Mouse (Mus musculus): ENCODE measurements around the gene Klc4.

The Klc4 gene

DNA sequence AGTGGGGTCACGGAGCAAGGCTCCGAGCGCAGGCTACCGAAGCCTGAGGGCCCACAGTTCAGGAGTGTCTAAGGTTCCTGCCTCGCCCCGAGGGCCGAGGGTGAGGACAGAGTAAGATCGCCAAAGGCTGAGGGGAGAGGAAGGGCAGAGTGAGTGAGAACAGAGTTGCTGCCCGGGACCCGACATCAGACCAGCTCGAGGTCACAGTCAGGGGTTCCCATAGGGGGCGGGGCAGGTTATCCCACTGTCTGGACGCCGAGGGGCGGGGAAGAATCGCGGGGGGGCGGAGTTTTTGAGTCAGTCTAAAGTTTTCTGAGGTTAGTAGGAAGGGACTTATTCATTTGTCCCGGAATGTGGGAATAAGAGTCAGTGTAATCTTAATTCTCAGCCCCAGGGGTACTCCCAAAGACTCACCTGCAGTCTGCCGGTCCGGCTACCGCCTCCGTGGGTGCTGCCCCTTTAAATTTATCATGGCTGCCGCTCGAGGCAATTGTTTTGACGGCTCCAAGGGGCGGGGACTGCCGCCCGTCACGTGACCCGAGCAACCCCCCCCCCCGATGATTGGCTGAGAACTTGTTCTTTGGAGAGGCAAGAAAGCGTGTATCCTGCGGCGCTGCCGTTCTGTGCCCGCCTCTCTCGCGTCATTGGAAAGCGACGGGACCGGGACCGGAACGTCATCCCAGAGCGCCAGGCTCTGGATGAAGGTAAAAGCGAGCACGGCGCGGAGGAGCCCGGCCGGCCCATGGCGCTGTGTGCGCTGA is at the start of gene Klc4, which contains the start of gene Mrpl2:
TSS of gene Klc4 (minus strand) at position 462 of the 761 bp plus-strand sequence.
TSS of gene Mrpl2 (plus strand) at position 669 of the 761 bp plus-strand sequence.
- DNase-seq (ENCODE audit: low read depth) = peak; percentile 99

DNA sequence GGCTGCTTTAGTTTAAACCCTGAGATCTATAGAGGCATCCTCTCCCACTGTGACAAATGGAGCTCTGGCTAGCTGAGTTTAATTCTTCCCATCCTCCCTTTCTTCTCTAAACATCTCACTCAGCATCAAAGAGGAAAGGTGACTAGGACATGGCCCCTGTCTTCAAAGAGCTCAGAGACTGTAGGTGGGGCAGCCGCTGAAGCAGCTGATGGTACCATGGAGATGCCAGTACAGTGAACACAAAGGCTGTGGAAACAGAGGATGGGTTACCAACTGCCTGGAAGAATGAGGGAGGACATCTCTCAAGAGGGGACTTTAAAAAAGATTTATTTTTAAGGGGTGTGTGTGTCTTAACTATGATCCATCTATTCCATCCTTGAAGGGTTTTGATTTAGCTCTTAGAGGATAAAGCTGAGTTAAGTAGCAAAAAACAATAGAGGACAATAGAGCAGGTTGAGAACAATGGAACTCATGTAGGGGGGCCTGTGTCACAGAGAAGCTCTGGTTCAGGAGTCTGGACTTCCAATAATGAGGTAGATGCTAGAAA is 48.8 kb upstream of the Klc4 start:
- no peak for DNase-seq (ENCODE audit: low read depth)

DNA sequence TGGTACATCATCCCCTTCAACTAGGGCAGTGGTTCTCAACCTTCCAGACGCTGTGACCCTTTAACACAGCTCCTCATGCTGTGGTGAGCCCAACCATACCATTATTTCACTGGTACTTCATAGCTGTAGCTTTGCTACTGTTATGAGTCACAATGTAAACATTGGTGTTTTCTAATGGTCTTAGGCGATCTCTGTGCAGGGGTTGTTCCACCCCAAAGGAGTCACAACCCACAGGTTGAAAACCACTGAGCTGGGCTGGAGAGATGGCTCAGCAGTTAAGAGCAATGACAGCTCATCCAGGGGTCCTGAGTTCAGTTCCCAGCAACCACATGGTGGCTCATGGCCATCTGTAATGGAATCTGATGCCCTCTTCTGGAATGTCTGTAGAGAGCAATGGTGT is 45.6 kb upstream of the Klc4 start:
- DNase-seq (ENCODE audit: low read depth) = peak; percentile 48

DNA sequence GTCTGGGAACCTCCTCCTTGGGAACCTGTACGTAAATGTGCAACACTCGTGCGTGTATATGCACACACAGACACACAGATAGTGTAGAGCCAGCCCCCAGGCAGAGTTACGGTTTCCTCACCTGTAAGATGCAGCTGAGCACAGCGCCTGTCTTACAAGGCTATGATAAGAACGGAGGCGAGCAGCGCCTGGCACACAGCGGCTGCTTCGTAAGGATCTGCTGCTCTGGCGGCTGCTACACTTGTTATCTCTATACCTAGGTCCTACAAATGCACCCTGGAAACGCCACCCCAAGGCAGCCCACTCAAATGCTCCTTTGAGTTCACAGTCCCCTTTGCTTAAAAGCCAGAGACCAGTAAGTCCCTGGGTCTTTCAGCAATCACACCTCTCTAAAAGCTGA is 44.8 kb upstream of the Klc4 start:
- no peak for DNase-seq (ENCODE audit: low read depth)

DNA sequence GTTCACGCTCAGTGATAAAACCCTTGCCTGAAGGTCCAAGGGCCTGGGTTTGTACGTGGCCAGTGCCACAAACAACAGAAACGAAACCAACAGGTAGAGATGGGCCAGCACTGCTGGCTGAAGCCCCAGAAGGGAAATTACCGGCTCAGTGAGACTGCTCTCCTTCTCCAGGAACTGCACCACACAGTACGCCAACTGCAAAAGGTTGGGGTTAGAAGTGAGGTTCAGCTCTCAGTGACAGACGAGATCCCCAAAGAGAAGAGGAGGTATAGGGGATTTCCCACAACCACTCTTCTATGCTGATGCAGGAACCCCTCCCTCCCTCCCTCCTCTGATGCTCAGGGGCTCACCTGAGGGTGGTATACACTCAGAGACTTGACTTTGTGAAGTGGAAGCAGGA is 40.1 kb upstream of the Klc4 start:
- DNase-seq (ENCODE audit: low read depth) = peak; percentile 74

DNA sequence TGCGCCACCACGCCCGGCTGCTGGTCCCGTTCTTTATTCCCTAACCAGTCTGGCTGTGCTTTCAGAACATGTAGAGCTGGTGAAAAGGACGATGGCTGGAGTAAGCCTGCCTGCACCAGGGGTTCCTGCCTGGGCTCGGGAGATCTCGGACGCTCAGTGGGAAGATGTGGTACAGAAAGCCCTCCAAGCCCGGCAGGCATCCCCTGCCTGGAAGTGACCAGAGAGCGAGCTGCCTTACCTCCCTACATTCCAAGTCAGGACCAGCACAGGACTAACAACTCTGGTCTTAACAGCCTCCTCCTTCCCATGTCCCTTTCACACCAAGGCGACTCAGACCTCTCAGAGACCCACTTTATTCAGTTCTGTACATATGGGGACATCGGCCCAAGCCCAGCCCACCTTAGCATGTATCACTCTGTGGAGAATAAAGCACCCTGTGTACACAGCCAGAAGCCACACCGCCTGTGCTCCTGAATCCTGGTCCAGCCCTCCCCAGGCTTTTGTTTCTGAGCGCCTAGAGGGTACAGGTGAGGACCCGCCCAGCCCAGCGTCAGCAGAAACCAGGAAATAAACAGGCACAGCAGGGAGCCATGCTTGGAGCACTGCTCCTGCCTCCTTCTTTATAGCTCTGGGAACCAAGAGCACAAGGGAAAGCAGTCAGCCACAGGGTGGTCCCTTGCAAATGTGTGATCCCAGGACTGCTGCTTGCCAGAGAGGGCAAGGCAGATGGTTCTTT is 37.0 kb upstream of the Klc4 start:
- DNase-seq (ENCODE audit: low read depth) = no peak

DNA sequence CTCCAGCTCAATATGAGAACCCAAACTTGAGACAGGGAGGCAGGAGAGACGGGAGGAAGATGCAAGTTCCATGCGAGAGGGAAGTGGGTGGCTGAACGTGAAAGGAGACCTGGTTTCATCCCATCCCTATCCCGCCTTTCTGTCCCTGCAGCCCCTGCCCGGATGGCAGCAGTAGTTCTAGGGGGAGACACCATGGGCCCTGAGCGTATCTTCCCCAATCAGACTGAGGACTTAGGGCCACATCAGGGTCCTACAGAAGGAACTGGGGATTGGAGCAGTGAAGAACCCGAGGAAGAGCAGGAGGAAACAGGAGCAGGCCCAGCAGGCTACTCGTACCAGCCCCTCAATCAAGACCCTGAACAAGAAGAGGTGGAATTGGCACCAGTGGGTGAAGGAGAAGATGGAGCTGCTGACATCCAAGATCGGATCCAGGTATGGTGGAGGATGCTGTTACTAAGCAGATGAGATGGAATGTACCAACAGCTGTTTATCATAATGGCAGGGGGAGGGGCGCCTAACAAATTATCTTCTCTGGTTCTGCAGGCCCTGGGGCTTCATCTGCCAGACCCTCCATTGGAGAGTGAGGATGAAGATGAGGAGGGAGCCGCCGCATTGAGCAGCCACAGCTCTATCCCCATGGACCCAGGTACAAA is 35.8 kb upstream of the Klc4 start:
- no peak for DNase-seq (ENCODE audit: low read depth)

DNA sequence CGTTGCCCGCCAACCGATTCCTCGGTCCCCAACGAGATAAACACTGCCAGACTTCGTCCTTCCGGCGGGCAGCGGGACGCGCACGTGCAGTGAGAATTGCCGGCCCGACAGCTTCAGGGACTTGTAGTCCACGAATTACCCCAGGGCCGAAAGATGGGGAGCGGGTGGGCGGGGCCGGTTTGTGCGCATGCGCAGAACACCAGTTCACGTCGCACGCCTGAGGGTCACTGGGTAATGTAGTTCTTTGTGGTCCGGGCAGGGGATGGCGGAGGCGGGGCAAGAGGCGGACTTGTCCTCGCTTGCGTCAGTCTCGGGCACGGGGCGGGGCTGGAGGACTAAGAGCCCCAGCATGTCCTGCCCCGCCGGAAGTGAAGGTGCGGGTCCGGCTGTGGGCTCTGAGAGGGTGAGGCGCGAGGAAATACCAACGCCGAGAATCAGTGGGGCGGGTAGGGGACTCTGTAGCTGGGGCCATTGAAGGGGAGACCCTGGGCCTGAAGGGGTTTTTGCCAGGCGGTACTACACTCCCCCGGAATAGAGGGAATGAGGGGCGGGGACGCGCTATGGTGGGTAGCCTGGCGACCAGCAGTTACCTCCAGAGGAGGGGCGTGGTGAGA is 35.0 kb upstream of the Klc4 start, which contains the start of gene Klhdc3:
TSS of gene Klhdc3 (minus strand) at position 155 of the 614 bp plus-strand sequence.
- peak; percentile 99 for DNase-seq (ENCODE audit: low read depth)

DNA sequence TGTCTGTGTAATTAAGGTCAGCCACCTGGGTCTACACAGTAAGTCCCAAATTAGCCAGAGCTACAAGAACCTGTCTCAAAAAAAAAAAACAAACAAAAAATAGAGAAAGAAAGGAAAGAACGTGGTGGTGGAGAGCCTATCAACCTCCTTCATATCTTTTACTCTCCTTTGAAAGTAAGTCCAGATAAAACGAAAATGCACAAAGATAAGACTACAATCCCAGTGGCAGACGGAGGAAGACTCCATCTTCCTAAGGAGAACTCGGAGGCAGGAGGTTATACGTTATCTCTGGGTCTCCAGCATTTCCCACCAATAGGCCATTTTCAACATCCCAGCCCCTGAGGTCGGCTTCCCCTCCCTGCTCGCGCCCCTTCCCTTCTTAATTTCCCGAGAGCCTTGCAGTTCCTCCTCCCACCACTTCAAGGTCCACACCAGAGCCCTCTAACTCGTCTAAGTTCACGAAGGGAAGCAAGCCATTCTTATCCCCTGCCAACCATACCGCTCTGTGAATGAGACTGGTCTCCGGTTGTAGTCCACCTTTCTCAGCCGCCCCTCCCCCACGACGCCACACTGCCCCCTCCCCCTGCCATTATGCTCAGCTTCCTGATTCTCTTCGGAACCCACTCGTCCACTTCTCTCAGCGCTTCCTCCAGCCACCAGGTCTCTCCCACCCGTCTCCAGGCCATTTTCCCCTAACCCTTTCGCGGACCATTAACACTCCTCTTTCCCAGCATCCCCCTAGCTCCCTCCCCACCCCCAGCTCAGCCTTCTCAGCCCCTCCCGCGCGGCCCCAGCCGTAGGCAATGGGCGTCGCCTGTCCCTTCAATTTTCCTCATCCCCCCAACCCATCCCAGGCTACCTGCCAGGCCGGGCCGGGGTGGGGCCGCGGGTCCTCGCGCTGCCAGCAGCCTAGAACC is 34.3 kb upstream of the Klc4 start:
- peak; percentile 72 for DNase-seq (ENCODE audit: low read depth)

DNA sequence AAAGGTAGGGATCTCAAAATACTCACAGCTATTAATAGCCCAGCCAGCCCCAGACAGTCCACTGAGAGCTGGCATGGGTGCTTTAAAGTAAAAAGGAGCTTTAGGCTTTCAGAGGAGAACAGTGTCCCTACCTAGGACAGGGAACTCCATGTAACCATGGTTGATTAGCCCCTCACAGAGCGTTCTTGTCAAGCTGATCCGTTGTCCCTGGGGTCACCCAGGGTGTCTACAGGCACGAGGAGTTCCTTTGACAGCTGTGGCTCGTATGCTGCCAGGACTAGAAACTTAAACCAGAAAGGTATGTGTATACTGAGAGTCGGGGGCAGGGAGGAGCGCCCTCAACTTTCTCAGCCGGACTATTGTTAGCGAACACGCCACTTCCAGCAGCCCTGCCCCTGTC is 33.1 kb upstream of the Klc4 start:
- DNase-seq (ENCODE audit: low read depth) = no peak

DNA sequence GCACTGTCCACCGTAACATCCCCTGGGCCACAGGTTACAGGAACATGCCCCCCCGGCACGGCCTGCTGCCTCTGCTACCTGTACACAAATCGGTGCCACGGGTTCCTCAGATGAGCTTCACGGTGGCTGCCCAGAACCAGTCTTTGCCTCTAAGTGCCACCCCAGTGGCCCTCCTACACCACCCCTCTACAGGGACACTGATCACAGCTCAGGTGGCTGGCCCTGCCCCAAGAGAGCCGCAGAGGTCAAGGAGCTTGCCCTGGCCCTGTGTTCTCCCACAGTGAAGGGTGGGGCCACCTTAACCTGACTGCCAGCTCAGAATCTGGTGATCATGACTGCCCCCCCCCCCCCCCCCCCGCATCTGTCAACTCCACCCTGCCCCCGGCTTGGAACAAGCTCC is 32.6 kb upstream of the Klc4 start, which contains the start of gene Mea1:
TSS of gene Mea1 (plus strand) at position 378 of the 400 bp plus-strand sequence.
- DNase-seq (ENCODE audit: low read depth) = no peak

DNA sequence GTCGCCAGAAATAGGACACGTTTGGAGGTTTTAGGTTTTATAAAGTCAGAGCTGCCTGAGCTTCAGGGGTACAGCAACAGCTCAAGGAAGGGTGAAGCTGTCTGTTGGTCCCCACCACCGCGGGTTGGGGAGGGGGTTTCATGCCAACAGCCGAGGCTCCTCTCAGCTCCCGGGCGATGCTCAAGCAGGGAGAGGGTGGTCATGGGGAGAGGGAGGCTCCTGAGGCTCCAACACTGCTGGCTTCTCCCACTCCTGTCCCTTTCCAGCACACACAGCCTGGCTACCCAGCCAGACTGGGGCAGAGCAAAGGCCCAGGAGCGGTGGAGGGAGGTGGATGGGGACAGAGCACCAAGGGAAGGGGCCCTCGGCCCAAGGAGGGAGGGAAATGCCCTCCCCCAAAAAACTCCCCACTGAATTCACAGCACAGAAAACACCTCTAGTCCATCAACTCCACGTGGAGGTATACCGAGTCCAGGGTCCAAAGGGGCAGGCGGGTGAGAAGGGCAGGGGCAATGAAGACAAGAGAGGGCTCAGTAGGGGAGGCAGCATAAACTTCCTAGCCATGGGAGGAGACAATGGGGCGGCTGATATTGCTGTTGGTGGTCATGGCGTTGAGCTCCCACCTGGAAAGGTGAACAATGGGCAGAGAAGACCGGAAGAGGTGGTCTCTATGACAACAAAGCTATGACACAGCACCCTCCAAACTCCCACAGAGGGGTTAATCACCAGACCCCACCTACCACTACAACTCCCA is 28.9 kb upstream of the Klc4 start:
- peak; percentile 22 for DNase-seq (ENCODE audit: low read depth)

DNA sequence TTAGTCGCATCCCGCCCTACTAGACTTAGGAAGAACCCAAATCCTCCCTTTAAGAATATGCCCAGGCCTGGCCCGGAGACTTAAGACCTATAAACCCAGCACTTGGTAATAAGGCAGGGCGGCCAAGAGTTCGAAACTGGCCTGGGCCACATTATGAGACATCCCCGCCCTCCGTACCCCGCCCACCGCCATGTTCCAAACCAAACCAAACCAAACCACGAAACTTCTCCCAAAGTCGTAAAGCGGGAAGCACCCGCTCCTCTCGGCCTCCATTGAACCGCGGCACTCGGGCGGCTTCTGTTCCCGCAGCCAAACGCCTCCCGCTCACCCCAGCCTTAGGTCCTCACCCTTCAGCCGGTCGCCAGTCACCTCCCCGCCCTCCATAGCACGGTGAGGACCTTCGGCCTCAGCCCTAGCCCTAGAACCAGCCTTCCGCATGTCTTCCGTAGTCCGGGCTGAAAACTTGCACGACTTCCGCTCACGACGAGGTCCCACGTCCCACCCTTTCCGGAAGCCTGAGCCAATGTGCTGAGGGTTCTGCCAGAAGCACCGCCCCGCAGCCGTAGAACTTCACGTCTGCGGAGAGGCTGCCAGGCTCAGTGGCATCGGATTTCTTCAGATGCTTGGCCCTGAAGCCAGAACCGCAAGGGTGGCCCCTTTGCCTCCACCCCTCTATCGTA is 28.2 kb upstream of the Klc4 start, which contains the start of gene Rrp36:
TSS of gene Rrp36 (minus strand) at position 503 of the 680 bp plus-strand sequence.
- peak; percentile 96 for DNase-seq (ENCODE audit: low read depth)

DNA sequence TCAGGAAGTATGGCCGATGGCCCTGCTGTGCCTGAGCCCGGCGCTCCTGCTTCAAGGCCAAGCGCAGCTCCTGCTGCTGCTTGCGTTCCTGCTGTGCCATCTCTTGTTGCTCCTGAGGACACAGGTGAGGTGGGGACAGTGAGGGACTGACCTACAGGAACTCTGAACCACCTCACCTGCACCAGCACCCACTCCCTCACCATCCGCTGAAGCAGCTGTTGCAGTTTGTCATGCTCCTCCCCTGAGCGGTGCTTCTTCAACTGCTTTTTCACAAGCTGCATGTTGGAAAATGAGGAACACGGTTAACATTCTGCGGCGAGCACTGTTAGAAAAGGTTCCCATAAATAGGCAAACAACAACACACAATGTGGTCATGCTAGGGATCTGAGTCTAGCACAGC is 24.1 kb upstream of the Klc4 start:
- no peak for DNase-seq (ENCODE audit: low read depth)

DNA sequence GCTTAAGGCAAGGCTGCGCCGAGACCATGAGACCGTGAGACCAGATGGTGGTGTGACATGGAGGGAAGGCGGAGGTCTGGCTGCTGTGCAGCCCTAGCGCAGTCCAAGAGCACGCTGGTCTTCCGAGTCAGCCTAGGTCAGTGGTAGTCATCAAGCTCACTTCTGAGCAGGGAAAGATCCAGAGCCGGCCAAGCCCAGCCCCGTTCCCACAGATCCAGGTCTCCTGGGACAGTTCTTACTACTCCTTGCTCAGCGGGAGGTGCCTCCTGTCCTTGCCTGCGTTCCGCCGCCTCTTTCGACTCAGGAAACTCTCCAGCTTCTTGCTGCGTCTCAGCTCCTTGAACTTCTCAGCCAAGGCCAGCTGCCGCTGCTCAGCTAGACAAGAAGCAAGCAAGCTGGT is 21.9 kb upstream of the Klc4 start:
- DNase-seq (ENCODE audit: low read depth) = no peak

DNA sequence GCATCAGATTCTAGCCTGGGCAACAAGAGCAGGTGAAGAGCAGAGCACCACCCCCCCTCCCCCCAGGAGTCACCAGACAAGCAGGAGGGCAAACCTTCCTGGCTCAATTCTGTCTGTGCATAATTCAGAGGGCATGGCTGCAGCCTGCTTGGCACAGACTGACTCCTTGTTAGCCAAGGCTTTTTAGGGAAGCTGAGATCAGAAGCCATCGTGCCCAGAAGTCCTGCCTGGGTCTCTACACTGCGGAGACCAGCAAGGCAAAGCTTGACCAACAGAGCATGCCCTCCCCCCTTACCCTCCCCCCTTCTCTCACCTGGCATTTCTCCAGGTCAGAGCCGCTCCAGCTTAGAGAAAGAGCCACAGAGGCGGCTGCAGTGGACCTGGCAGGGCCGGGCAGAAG is 16.9 kb upstream of the Klc4 start:
- DNase-seq (ENCODE audit: low read depth) = no peak

DNA sequence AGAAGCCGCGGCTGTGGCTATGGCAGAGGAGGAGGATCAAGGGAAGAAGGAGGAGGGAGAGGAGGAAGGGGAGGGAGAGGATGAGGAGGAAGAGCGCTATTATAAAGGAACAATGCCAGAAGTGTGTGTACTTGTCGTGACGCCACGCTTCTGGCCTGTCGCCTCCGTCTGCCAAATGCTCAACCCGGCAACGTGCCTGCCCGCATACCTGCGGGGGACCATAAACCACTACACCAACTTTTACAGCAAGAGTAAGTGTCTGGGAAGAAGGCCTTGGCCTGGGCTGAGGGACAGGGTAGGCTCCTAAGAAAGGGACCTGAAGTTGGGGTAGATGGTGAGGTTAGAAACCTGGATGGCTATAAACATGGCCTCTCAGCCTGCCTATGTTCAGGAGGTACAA is 16.2 kb upstream of the Klc4 start:
- no peak for DNase-seq (ENCODE audit: low read depth)

DNA sequence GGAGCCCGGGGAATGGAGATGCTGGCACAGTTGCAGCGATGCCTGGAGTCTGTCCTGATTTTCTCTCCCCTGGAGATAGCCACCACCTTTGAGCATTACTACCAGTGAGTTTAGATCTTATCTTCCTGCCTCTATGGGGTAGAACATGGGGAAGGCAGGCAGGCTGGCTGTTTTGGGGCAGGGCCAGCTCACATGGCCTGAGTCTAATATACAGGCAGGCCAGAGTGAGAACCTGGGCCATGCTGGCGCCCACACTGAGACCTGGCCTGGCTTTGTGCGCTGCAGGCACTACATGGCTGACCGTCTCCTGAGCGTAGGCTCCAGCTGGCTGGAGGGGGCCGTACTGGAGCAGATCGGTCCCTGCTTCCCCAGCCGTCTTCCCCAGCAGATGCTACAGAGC is 15.5 kb upstream of the Klc4 start:
- no peak for DNase-seq (ENCODE audit: low read depth)

DNA sequence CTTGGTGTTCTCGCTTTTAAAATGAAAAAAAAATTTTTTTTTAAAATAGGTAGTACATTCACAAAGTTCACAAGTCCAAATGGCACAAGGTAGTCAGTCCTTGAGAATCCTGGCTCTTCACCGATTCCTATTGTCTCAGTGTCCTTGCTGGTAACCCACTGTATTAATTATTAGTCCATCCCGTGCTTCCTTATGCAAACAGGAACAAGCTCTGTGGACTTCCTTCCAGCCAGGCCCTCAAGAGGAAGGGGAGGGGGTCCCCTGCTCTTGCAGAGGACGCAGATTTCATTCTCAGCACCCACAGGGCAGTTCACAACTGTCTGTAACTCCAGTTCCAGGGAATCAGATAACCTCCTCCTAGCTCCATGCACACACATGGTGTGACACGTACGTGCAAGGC is 10.2 kb upstream of the Klc4 start:
- DNase-seq (ENCODE audit: low read depth) = no peak
